Mouse (Mus musculus) CH12.LX (cell line): ENCODE measurements around the gene Ugt1a5.

Source experiments
- CTCF ChIP-seq, 2 experiments: IDR thresholded peaks in 1 of 2; conservative IDR thresholded peaks in 1 of 2; 2 replicates each; pipeline ENCODE4 v1.5.1; 2011 to 2012; ENCODE audit warnings: low read depth in 2 of 2, low read length in 2 of 2, improper control_type of control experiment in 1 of 2, inconsistent platforms in 1 of 2, mild to moderate bottlenecking in 1 of 2, moderate library complexity in 1 of 2
- E2F4 ChIP-seq: IDR thresholded peaks from 2 replicates; pipeline ENCODE4 v1.6.1; 2011; ENCODE audit warnings: low read depth, low read length, improper control_type of control experiment; ENCODE audit not compliant: insufficient replicate concordance
- EP300 ChIP-seq: IDR thresholded peaks from 2 replicates; pipeline ENCODE4 v1.6.1; 2011; ENCODE audit warnings: low read length, improper control_type of control experiment
- MAZ ChIP-seq: IDR thresholded peaks from 2 replicates; pipeline ENCODE4 v1.6.1; 2012; ENCODE audit warnings: low read depth, mild to moderate bottlenecking, inconsistent platforms, low read length, improper control_type of control experiment, moderate library complexity
- POLR2A ChIP-seq: IDR thresholded peaks from 2 replicates; pipeline ENCODE4 v1.6.1; 2011; ENCODE audit warnings: low read depth, mild to moderate bottlenecking, improper control_type of control experiment, low read length
- SIN3A ChIP-seq: IDR thresholded peaks from 2 replicates; pipeline ENCODE4 v1.6.1; 2012; ENCODE audit warnings: low read length, improper control_type of control experiment, inconsistent platforms
- ZC3H11A ChIP-seq: IDR thresholded peaks from 2 replicates; pipeline ENCODE4 v1.6.1; 2012; ENCODE audit warnings: low read depth, mild to moderate bottlenecking, inconsistent platforms, low read length, improper control_type of control experiment

DNA sequence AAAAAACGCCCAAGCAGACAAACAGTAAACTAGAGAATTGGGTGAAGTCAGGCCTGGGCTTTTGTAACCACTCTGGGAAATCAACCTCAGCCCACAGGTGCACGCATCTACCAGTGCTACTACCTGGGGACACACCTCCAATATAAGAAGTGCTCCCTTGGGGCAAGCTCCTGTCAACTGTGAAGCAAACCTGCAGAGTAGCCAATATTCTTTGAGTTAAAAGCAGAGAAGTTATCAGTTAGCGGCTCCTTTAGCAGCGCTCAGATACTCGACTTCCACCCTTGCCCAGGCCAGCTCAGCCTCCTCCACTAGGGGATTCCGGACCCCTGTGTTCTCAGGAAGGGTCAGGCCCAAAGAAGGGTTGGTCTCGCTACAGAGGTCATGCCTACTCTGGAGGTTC lies 95.9 kb downstream of the Ugt1a5 start:
- TF ChIP-seq E2F4 (no peak), EP300 (no peak), POLR2A (no peak; the same call in 1 of the 2 replicates), ZC3H11A (no peak), MAZ (no peak), CTCF (conservative IDR thresholded peaks at IDR 0.05 in 1 of 2, IDR thresholded peaks at IDR 0.05 in 1 of 2; ENCODE audit: low read depth in 2 of 2, low read length in 2 of 2) (no peak), SIN3A (0 out of 2 replicates have a peak, but pooled peaks have one; percentile 22)
